Mouse (Mus musculus) ZHBTc4 (cell line): Measurements from ENCODE around the gene Fgf13.
A peak's percentile ranks its signal among the peaks of the same experiment; 100 is the strongest.

Experiments
- DNase-seq: peaks from one replicate; pipeline ENCODE4 v3.0.0-alpha.2; 2011; ENCODE audit warnings: low read depth, low spot score

Fgf13 gene

GRCm38 (mm10) chrX:59186922-59187321 is 380.9 kb downstream of the Fgf13 start:
- DNase-seq: no peak

- no peak for DNase-seq
Observed at GRCm38 (mm10) chrX:59182323-59182722, 385.5 kb downstream of the Fgf13 start.

DNA sequence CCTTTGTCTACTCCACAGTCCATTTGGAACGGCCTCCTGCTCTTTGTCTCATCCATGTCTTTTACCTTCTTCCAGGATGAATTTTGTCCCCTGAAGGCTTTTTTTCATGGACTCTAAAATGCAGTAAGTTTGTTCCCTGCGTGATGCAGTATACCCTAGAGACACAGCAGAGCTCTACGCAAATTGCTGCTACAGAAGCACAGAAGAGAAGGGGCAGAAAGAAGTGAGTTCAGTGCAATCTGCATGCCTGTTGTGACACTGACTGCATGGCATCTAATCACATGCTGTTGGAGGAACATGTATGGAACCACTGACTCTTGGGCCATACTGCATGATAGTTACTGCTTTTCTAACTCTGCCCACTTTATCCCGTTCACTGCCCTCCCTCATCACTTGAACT is 388.2 kb downstream of the Fgf13 start:
- no peak for DNase-seq

DNA sequence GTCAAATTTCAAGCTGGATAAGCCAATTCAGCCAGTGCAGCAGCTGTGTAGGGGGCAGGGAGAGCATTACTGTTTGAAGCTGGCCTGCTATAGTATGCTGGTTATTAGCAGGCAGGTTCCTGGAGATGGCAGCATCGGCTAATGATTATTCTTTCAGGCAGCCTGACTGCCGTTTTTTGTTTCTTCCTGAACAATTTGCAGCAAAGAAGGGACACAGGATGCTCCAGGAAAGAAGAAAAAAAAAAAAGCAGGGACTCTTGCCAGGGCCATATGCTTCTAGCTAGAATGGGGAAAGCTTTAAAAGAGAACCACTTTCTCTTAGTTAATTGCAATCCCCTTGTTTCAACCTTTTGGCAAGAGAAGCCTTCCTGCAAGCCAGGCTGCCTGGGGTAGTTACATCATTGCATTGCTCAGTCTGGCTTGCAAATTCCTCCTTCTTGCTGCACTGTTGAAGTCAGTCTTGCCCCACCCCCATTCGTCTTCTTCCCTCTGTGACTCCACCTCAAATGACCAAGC is 388.7 kb downstream of the Fgf13 start:
- peak; percentile 2 for DNase-seq

GRCm38 (mm10) chrX:59177653-59178052 is 390.2 kb downstream of the Fgf13 start:
- no peak for DNase-seq

- peak; percentile 11 for DNase-seq
Observed at GRCm38 (mm10) chrX:59172200-59172599, 395.7 kb downstream of the Fgf13 start.

DNA sequence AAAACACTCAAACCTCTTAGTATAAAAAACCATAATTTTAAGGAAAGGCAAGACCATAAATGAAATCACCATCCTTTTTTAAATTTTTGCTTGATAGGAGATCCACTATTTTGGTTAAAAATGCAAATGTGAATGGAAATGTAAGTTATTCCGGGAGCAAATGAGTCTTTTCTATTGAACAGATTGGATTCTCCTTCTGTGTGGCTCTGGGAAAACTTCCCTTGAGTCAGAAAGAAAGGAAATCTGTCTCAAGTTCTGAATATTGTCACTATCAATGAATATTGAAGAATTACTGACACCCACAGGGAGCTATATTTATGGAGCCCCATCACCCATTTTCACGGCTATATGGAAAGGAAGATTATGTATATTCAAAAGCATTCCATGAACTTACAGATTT is 401.1 kb downstream of the Fgf13 start:
- no peak for DNase-seq

DNA sequence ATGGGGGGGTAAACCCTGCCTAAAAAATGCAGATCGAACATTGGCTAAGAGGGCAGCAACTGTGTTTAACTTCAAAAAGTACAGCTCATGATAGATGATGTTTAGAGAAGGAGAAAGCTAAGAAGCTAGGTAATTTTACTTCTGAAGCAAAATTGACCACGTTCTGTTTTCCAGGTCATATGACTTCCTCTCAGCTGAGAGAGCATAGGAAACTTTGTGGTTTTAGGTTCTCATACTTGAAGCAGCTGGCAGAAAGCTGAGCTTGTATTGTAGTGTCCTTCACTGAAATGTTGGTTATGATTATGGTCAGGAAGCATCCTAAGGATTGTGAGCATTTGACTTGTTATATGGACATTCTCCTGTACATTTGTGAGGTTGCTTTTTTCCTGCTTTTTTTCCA is 425.9 kb downstream of the Fgf13 start:
- DNase-seq: no peak

DNA sequence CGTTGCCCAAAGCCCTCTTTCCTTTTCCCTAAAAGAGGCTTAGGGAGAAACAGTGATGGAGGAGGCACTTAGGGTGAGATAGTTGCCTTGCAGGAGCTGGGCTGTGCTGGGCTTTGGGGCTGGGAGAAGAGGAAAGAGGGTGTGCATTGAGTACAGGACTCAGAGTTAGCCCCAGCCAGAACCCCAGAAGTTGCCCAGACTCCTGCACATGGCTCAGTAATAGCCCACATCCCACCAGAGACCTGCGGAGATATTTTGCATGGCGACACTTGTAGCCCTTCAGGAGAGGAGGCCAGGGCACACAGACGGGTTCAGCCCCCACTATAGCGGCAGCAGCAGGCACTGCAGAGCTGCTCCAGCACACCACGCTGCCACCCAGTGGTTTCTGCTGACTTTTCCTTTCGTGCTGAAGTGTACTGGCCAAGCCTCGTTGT is 432.9 kb downstream of the Fgf13 start:
- peak; percentile 68 for DNase-seq

DNA sequence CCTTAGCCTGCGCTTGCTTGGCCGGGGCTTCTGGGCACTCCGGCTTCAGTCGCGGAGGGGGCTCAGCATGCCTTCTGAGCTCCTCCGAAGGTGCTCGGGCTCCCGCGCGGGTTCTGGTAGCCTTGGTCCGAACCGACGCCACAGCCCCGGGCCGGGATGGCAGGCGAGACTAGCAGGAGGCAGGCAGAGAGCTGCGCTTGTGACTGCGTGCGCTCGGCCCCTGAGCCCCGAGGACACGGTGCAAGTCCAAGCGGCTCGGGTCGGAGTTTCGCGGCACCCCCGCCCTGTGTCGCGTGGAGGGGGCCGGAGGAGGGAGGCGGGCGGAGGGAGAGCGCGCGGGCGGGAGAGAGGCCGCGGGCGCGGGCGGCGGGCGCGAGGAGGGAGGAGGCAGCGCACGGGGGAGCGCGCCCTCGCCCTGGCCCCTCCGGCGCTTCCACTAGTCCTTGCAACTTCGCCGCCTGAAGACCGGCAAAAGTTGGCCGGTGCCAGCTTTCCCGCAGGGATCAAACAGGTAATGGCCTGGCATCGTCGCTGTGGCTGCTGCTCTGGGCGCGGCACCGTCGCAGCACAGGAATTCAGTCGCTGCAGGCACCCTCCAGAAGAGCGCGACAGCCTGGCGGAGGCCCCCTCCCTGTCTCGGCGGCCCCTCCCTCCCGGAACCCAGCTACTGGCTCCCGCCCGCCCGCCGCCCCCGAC is 433.6 kb downstream of the Fgf13 start:
- DNase-seq: peak; percentile 50

DNA sequence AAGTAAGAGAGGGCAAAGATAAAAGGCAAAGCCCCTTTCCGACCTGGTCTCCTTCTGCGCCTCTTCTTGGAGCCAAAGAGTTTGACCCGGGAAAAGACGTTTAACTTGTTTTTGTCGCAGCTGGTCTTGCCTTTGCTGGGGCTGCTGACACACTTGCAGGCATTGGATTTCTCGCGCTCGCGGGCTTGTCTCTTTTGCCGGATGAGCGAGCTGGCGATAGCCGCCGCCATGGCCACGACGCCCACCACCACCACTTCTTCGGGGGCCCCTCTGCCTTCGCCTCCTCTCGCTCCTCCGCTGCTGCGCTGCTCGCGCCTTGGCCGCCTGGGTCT is 434.1 kb downstream of the Fgf13 start:
- peak; percentile 36 for DNase-seq

GRCm38 (mm10) chrX:59133416-59133815 is 434.5 kb downstream of the Fgf13 start:
- DNase-seq: peak; percentile 46

DNA sequence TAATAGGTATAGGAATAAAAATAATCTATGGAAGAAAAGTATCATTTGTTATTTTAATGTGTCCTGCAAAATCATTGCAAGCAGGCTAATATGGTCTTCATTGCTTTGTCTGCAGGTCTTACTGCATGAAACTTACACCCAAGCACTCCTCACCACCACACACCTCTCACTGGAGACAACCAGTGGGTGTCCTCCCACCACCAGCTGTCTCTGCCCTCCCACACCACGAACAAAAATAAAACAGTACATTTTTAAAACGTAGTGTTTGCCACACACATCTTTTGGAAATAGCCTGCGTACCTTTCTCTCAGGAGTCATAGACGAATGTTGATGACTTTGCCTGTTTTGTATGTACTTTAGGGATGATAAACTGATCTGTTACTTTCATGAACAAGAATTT is 441.2 kb downstream of the Fgf13 start:
- DNase-seq: no peak

DNA sequence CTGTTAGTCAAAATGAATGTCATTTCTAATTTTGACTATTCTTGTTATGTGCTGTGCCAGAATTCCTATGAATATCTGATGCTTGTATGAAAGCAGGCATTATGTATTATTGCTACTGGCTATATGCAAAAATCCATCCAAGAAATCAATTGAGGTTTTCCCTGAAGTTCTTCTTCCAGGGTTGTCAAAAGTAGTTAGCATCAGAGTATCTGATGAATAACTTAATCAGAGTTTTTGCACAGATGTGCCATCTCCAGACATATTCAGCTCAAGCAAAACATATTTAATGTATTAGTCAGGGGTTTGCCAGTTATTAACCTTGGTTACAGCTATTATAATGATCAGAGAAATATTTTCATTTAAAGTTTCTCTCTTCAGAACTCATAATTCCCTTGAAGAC is 454.7 kb downstream of the Fgf13 start:
- DNase-seq: no peak

- no peak for DNase-seq
Observed at GRCm38 (mm10) chrX:59085928-59086327, 481.9 kb downstream of the Fgf13 start.

GRCm38 (mm10) chrX:59080427-59080826 is 487.4 kb downstream of the Fgf13 start:
- no peak for DNase-seq

- no peak for DNase-seq
Observed at GRCm38 (mm10) chrX:59072083-59072482, 495.8 kb downstream of the Fgf13 start.

DNA sequence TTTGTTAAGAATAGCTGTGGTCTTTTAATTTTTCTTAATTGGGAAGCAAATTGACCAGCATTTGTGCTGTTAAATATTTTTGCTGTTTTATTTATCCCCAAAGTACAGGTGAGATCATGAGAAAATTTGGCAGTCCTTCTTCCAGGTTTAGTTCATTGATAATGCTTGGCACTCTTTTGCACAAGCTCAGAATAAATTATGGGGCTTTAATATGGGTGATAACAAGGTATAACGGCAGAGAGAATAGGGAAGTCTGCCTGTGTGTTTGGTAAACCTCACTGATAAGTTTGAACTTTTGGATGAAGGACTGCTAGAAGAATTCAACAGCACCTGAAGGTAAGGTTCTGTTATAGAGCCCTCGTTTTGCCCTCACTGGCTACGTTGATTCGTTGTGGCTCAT is 504.7 kb downstream of the Fgf13 start:
- no peak for DNase-seq

GRCm38 (mm10) chrX:59034969-59035368 is 532.9 kb downstream of the Fgf13 start:
- DNase-seq: no peak
